Mouse (Mus musculus) leukemia stem cell, adult 10-12 weeks (primary cell): Measurements from ENCODE around the gene Rab15. TPM values are rescaled to one million over a fixed set of nuclear protein-coding genes. Genes with fewer than 3 reads are reported as not detected.

Source experiments
- polyA plus RNA-seq: library from polyadenylated mRNA; stranded (reverse); fragments of >175 nt; gene quantifications from 2 replicates; pipeline ENCODE4 v1.2.3, GENCODE M21; 2012; ENCODE audit warnings: low replicate concordance

Rab15 gene
- polyA plus RNA-seq: 0.98 and 1.3 TPM in 2 replicates

DNA sequence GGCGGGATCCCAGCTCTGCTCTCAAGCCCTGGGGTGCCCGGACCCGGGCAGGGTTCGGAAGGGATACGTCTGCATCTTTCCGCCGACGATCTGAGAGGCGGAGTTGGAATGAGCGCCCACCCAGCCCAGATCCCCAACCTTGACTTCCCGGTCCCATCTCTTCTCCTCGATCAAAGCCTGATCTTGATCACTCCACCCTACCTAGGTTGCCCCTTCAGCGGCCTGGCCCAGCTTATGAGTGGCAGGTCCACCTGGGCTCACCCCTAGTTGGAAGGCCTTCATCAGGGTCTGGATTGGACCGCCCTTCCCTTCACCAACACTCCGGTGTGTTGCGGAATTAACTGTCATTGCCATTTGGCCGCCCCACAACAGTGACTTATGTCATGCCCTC, at the start of gene Rab15:
TSS of gene Rab15 (minus strand) at position 258 of the 391 bp plus-strand sequence.

DNA sequence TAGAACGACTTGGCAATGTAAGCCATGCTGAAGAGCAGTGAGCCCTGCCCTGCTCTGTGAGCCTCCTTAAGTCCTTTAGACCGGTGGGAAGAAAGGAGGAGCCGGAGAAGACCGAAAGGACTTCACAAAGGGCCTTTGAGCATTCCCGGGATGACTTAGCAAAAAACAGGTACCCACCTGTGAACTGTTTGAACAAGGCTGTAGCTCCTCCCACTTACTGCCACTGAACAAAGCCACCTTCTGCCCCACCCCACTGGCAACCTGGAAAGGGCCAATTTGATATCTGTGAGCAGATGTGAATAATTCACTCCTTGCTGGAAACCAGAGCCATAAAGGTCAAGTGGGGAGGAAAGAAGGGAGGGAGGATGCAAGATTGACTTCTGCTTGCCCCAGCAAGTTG, 27.4 kb downstream of the Rab15 start, which contains the start of gene Gpx2:
TSS of gene Gpx2 (minus strand) at position 205 of the 400 bp plus-strand sequence.

DNA sequence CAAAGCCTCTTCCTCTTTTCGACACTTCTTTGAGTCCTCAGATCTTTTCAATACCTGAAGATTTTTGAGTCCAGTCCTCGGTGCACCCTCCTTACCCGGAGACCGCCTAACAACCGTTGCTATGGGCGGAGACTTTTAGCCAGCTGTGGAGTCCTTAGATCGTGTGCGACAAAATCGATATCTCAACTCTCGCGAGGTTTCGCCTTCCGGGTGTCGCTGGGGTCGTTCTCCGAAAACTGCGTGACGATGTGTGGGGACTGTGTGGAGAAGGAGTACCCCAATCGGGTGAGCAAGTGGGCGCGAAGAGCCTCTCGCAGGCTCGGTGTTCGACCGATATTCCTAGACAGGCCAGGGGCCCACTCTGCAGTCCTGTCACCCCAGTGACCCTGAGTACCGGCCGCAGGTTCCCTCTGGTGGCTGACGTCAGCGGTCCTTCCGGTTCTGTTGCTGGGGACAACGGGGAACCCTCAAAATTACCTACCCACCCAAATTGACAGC, 57.3 kb downstream of the Rab15 start, which contains the start of the genes Churc1 and Fntb:
TSS of gene Churc1 (plus strand) at position 185 of the 498 bp plus-strand sequence.
TSS of gene Fntb (plus strand) at position 236 of the 498 bp plus-strand sequence.

Other genes with a start within 250 kb of the Rab15 start
- gene Sptb, start 112.4 kb downstream of the Rab15 start, polyA plus RNA-seq: 348 and 356 TPM in 2 replicates
- gene Churc1, start 57.4 kb downstream of the Rab15 start, polyA plus RNA-seq: 0.35 and 10.1 TPM in 2 replicates
- 13.7 and 43.2 TPM in 2 replicates for gene Fntb, start 57.3 kb downstream of the Rab15 start, polyA plus RNA-seq
- not detected in 2 replicates for gene Gpx2, start 27.4 kb downstream of the Rab15 start, polyA plus RNA-seq
- gene Max, start 139.3 kb upstream of the Rab15 start, polyA plus RNA-seq: 76.1 and 131 TPM in 2 replicates